24 mouse cellular contexts compared by ENCODE assay signal in the genomic region with DNA sequence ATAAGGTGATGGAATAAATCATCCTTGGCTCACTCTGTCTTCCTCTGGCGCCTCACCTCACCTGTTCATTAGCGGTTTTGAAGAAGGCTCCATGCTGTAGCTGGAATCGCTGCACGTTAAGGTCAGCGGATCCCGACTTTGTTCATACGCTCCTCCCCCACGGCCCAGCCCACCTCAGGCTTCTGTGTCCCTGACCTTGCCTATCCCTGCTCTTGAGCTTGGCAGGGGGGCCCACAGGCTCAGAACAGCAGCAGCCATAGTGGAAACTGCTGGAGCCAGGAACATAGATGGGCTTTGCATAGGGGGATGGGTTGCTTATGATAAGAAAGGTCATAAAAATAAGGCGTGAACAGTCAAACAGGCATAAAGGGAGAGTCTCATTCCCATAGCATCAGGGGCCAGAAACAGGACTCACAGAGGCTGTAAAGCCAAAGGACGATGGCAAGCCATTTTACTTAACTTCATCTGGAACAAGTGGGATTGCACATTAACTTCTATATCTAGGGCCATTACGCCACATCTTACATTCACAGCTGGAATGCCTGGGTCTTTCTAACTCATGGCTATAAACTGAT.
DNase-seq lines count a peak whose midpoint lies in the region; ATAC-seq lines count a peak whose summit lies in the region.
"Had no signal": no experiment of that assay in that cellular context is flagged by ENCODE, and none has a peak within 500 bp of the region (broad histone marks: within the 10 kb centered on the region; RNA-seq: fewer than 3 reads in every experiment).

No protein-coding gene starts in this region.

- DNase-seq in heart, postnatal 14 days, result no peak
- peak; percentile 78 for DNase-seq in ZHBTc4 (ENCODE audit: low read depth, low spot score)
- no peak for DNase-seq in limb, embryonic 10.5 days (ENCODE audit: low spot score)
- no peak for DNase-seq in thymus, postnatal 36 days
- no peak for DNase-seq in adrenal gland, postnatal 10 days
- DNase-seq in kidney, adult 18-20 months, result no peak
- DNase-seq: adrenal gland, postnatal 14 days; cerebellum, adult 2 months; cerebellum, postnatal 25 days; kidney, adult 2 months; kidney, postnatal 14 days; layer of hippocampus, postnatal 36 days; lung, adult 18-20 months; lung, postnatal 10 days had no signal

- no peaks in the 10 kb centered on the region for H3K36me3 ChIP-seq in heart, embryonic 15.5 days
- H3K36me3 ChIP-seq in limb, embryonic 10.5 days, result no peaks in the 10 kb centered on the region
- H3K36me3 ChIP-seq: embryonic facial prominence, embryonic 12.5 days; hindbrain, embryonic 10.5 days; limb, embryonic 13.5 days; liver, embryonic 12.5 days; midbrain, embryonic 13.5 days; neural tube, embryonic 13.5 days had no signal

- 0 out of 2 replicates have a peak overlapping the region, but pooled peaks have one; percentile 7 for H3K27ac ChIP-seq in heart, embryonic 15.5 days
- H3K27ac ChIP-seq in limb, embryonic 10.5 days, result peak overlapping the region; percentile 51; the same call in 1 of the 2 replicates
- H3K27ac ChIP-seq: embryonic facial prominence, embryonic 12.5 days; hindbrain, embryonic 10.5 days; layer of hippocampus, adult 2 months; limb, embryonic 13.5 days; liver, embryonic 12.5 days; midbrain, embryonic 13.5 days; neural tube, embryonic 13.5 days had no signal

- H3K9me3 ChIP-seq in heart, embryonic 15.5 days (replicated peaks), result no peaks in the 10 kb centered on the region
- no peaks in the 10 kb centered on the region for H3K9me3 ChIP-seq in limb, embryonic 10.5 days (replicated peaks)
- H3K9me3 ChIP-seq: embryonic facial prominence, embryonic 12.5 days; hindbrain, embryonic 10.5 days; limb, embryonic 13.5 days; liver, embryonic 12.5 days; midbrain, embryonic 13.5 days; neural tube, embryonic 13.5 days had no signal

- ATAC-seq in heart, embryonic 15.5 days (replicated peaks; ENCODE audit: insufficient number of reproducible peaks, insufficient read depth, low FRiP score, low read depth), result no peak
- ATAC-seq: hindbrain, embryonic 16.5 days; liver, embryonic 12.5 days; midbrain, embryonic 13.5 days had no signal

- peaks cover 67% of the 10 kb centered on the region for H3K4me1 ChIP-seq in heart, embryonic 15.5 days (replicated peaks)
- peaks cover 50% of the 10 kb centered on the region for H3K4me1 ChIP-seq in limb, embryonic 10.5 days

- WGBS in heart, embryonic 15.5 days, result 68% methylated on average over 11 of the region's 11 CpGs
- WGBS in limb, embryonic 10.5 days, result 74% methylated on average over 11 of the region's 11 CpGs

- H3K4me2 ChIP-seq in heart, embryonic 15.5 days, result no peak overlapping the region
- H3K4me2 ChIP-seq: embryonic facial prominence, embryonic 12.5 days; limb, embryonic 13.5 days; liver, embryonic 12.5 days; midbrain, embryonic 13.5 days; neural tube, embryonic 13.5 days had no signal

- no peak overlapping the region for H3K9ac ChIP-seq in heart, embryonic 15.5 days
- H3K9ac ChIP-seq: embryonic facial prominence, embryonic 12.5 days; limb, embryonic 13.5 days; liver, embryonic 12.5 days; midbrain, embryonic 13.5 days; neural tube, embryonic 13.5 days had no signal

- H3K27me3 ChIP-seq in heart, embryonic 15.5 days, result no peaks in the 10 kb centered on the region
- no peaks in the 10 kb centered on the region for H3K27me3 ChIP-seq in limb, embryonic 10.5 days (ENCODE audit: low read depth, poor library complexity, severe bottlenecking)
- H3K27me3 ChIP-seq: embryonic facial prominence, embryonic 12.5 days; limb, embryonic 13.5 days; liver, embryonic 12.5 days; midbrain, embryonic 13.5 days; neural tube, embryonic 13.5 days had no signal

- no peak overlapping the region for H3K4me3 ChIP-seq in heart, embryonic 15.5 days
- no peak overlapping the region for H3K4me3 ChIP-seq in limb, embryonic 10.5 days
- H3K4me3 ChIP-seq: embryonic facial prominence, embryonic 12.5 days; hindbrain, embryonic 10.5 days; layer of hippocampus, adult 2 months; limb, embryonic 13.5 days; liver, embryonic 12.5 days; midbrain, embryonic 13.5 days; myocyte; neural tube, embryonic 13.5 days had no signal

- intact Hi-C loops in heart, postnatal 14 days (cut with DNase I), result no loop called here
